Mouse (Mus musculus) CH12.LX (cell line): ENCODE results near the gene Lrrn2. TPM values are rescaled to one million over a fixed set of nuclear protein-coding genes. Genes with fewer than 3 reads are reported as not detected.

Source experiments
- DNase-seq: peaks from one replicate; pipeline ENCODE4 v3.0.0-alpha.2; 2013; ENCODE audit errors: extremely low read depth
- H3K27ac ChIP-seq: 2 replicates; pipeline ENCODE4 v1.5.1; 2012; ENCODE audit warnings: low read depth, mild to moderate bottlenecking, control low read depth, moderate library complexity; ENCODE audit not compliant: insufficient read depth
- H3K27me3 ChIP-seq: replicated peaks from 2 replicates; pipeline ENCODE3; 2012; ENCODE audit warnings: inconsistent platforms
- H3K36me3 ChIP-seq, 2 experiments: replicated peaks in 1 of 2; 2 replicates each; pipeline versions ENCODE3 to v1.6.1; 2012; ENCODE audit warnings: inconsistent platforms in 1 of 2, low read length in 1 of 2, mild to moderate bottlenecking in 1 of 2, mixed read lengths in 1 of 2, moderate library complexity in 1 of 2; ENCODE audit not compliant: control insufficient read depth in 1 of 2, insufficient read depth in 1 of 2
- H3K4me1 ChIP-seq, 2 experiments: 2 replicates each; pipeline ENCODE4 v1.6.1; 2012; ENCODE audit warnings: inconsistent platforms in 1 of 2, moderate library complexity in 1 of 2; ENCODE audit not compliant: insufficient read depth in 2 of 2, control insufficient read depth in 1 of 2
- H3K4me2 ChIP-seq: 2 replicates; pipeline ENCODE4 v1.6.1; 2012; ENCODE audit warnings: low read depth, mild to moderate bottlenecking, control low read depth; ENCODE audit not compliant: poor library complexity, insufficient read depth, severe bottlenecking
- H3K4me3 ChIP-seq, 3 experiments: fragments of 150-350 bp in 1 of 3; sonication (generic) in 1 of 3; replicated peaks in 1 of 3; 2 replicates each; pipeline versions ENCODE3 to v1.5.1; 2011 to 2012; ENCODE audit warnings: low read depth in 2 of 3, low read length in 2 of 3, mild to moderate bottlenecking in 2 of 3, moderate library complexity in 2 of 3, control low read depth in 1 of 3, improper control_type of control experiment in 1 of 3, inconsistent platforms in 1 of 3, mixed read lengths in 1 of 3; ENCODE audit not compliant: poor library complexity in 1 of 3
- H3K79me2 ChIP-seq: replicated peaks from 2 replicates; pipeline ENCODE4 v1.6.1; 2012; ENCODE audit warnings: mild to moderate bottlenecking, moderate library complexity; ENCODE audit not compliant: control insufficient read depth, poor library complexity, insufficient read depth, severe bottlenecking; ENCODE audit errors: extremely low read depth
- H3K9ac ChIP-seq: 2 replicates; pipeline ENCODE4 v1.6.1; 2012; ENCODE audit warnings: low read depth, mild to moderate bottlenecking, control low read depth, moderate library complexity; ENCODE audit not compliant: insufficient read depth
- H3K9me3 ChIP-seq: replicated peaks from 2 replicates; pipeline ENCODE3; 2012; ENCODE audit warnings: low read length, inconsistent platforms, mixed read lengths
- CHD1 ChIP-seq: IDR thresholded peaks from 2 replicates; pipeline ENCODE4 v1.6.1; 2012; ENCODE audit warnings: low read depth, low read length, improper control_type of control experiment, inconsistent platforms
- CTCF ChIP-seq, 2 experiments: IDR thresholded peaks in 1 of 2; conservative IDR thresholded peaks in 1 of 2; 2 replicates each; pipeline ENCODE4 v1.5.1; 2011 to 2012; ENCODE audit warnings: low read depth in 2 of 2, low read length in 2 of 2, improper control_type of control experiment in 1 of 2, inconsistent platforms in 1 of 2, mild to moderate bottlenecking in 1 of 2, moderate library complexity in 1 of 2
- E2F4 ChIP-seq: IDR thresholded peaks from 2 replicates; pipeline ENCODE4 v1.6.1; 2011; ENCODE audit warnings: low read depth, low read length, improper control_type of control experiment; ENCODE audit not compliant: insufficient replicate concordance
- EP300 ChIP-seq: IDR thresholded peaks from 2 replicates; pipeline ENCODE4 v1.6.1; 2011; ENCODE audit warnings: low read length, improper control_type of control experiment
- HCFC1 ChIP-seq: IDR thresholded peaks from 2 replicates; pipeline ENCODE4 v1.6.1; 2012; ENCODE audit warnings: low read depth, mild to moderate bottlenecking, inconsistent platforms, low read length, improper control_type of control experiment
- IRF4 ChIP-seq: IDR thresholded peaks from 2 replicates; pipeline ENCODE4 v1.6.1; 2014; ENCODE audit warnings: low read depth, mild to moderate bottlenecking, inconsistent platforms, low read length, improper control_type of control experiment
- MAFK ChIP-seq: IDR thresholded peaks from 2 replicates; pipeline ENCODE4 v1.6.1; 2011; ENCODE audit warnings: low read length, improper control_type of control experiment; ENCODE audit not compliant: insufficient replicate concordance
- MAX ChIP-seq: IDR thresholded peaks from 2 replicates; pipeline ENCODE4 v1.6.1; 2011; ENCODE audit warnings: low read length, improper control_type of control experiment
- MAZ ChIP-seq: IDR thresholded peaks from 2 replicates; pipeline ENCODE4 v1.6.1; 2012; ENCODE audit warnings: low read depth, mild to moderate bottlenecking, inconsistent platforms, low read length, improper control_type of control experiment, moderate library complexity
- MEF2A ChIP-seq: IDR thresholded peaks from 2 replicates; pipeline ENCODE4 v1.6.1; 2014; ENCODE audit warnings: low read depth, mild to moderate bottlenecking, inconsistent platforms, low read length, improper control_type of control experiment, borderline replicate concordance
- MYC ChIP-seq: IDR thresholded peaks from 2 replicates; pipeline ENCODE4 v1.6.1; 2011; ENCODE audit warnings: low read depth, mild to moderate bottlenecking, improper control_type of control experiment, low read length
- NRF1 ChIP-seq: IDR thresholded peaks from 2 replicates; pipeline ENCODE4 v1.6.1; 2014; ENCODE audit warnings: low read depth, mild to moderate bottlenecking, inconsistent platforms, low read length, improper control_type of control experiment, moderate library complexity
- PAX5 ChIP-seq: IDR thresholded peaks from 2 replicates; pipeline ENCODE4 v1.6.1; 2012; ENCODE audit warnings: low read length, inconsistent platforms, mixed read lengths
- POLR2A ChIP-seq: IDR thresholded peaks from 2 replicates; pipeline ENCODE4 v1.6.1; 2011; ENCODE audit warnings: low read depth, mild to moderate bottlenecking, improper control_type of control experiment, low read length
- RAD21 ChIP-seq: IDR thresholded peaks from 2 replicates; pipeline ENCODE4 v1.6.1; 2011; ENCODE audit warnings: low read depth, mild to moderate bottlenecking, low read length, improper control_type of control experiment, moderate library complexity
- RCOR1 ChIP-seq: conservative IDR thresholded peaks from 2 replicates; pipeline ENCODE4 v1.6.1; 2012; ENCODE audit warnings: low read depth, mild to moderate bottlenecking, inconsistent platforms, low read length, improper control_type of control experiment
- SIN3A ChIP-seq: IDR thresholded peaks from 2 replicates; pipeline ENCODE4 v1.6.1; 2012; ENCODE audit warnings: low read length, improper control_type of control experiment, inconsistent platforms
- SMC3 ChIP-seq: IDR thresholded peaks from 2 replicates; pipeline ENCODE4 v1.6.1; 2011; ENCODE audit warnings: low read depth, low read length, improper control_type of control experiment
- TCF12 ChIP-seq: IDR thresholded peaks from 2 replicates; pipeline ENCODE4 v1.6.1; 2014; ENCODE audit warnings: low read depth, mild to moderate bottlenecking, inconsistent platforms, low read length, improper control_type of control experiment
- ZC3H11A ChIP-seq: IDR thresholded peaks from 2 replicates; pipeline ENCODE4 v1.6.1; 2012; ENCODE audit warnings: low read depth, mild to moderate bottlenecking, inconsistent platforms, low read length, improper control_type of control experiment
- ZMIZ1 ChIP-seq: IDR thresholded peaks from 2 replicates; pipeline ENCODE4 v1.6.1; 2012; ENCODE audit warnings: low read depth, mild to moderate bottlenecking, inconsistent platforms, low read length, improper control_type of control experiment
- dilution Hi-C: fragments of 300-500 bp; cut with MboI; formaldehyde crosslinking; loops from 2 replicates; pipeline ENCODE4 v1.14.3; 2020; ENCODE audit warnings: low sequenced_read_pairs; ENCODE audit not compliant: extremely low pct_unique_long_range_greater_than_20kb, extremely low pct_ligation_motif_present
- in situ Hi-C: fragments of 300-500 bp; cut with MboI; formaldehyde crosslinking; loops from 3 replicates; pipeline ENCODE4 v1.14.3; 2019; ENCODE audit warnings: low sequenced_read_pairs, low pct_ligation_motif_present, low pct_unique_long_range_greater_than_20kb, mixed read lengths
- polyA plus RNA-seq: library from polyadenylated mRNA; unstranded; fragments of >175 nt; gene quantifications from 2 replicates; pipeline ENCODE4 v1.2.1, GENCODE M21; 2012; ENCODE audit warnings: low read depth; ENCODE audit not compliant: insufficient read length
- total RNA-seq, 2 experiments: library from RNA; depleted of rRNA; stranded (reverse); fragments of 300-350 nt in 1 of 2; fragments of >200 nt in 1 of 2; gene quantifications; 2 replicates each; pipeline ENCODE4 v1.2.3; 2012 to 2014

The Lrrn2 gene
- total and polyA plus RNA-seq, 3 experiments, result not detected

DNA sequence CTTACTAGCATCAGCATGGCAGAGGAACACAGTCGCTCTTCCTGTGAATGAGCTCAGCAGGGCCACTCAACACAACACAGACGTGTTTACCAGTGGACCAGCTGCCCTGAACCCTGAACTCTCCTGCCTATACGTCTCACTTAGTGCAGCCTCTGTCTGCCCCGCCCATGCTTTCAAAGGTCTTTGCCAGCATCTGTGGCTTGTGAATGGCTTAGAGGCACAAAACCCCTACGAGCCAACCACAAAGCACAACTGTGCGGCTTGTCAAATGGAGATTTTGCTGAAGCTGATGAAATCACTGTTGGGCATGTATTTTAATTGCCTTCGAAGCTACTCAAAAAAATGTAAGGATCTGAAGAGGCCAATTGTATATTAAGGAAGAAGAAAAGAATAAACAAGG lies 67.7 kb downstream of the Lrrn2 start:
- in situ Hi-C loops (no loop called here), dilution Hi-C loops (no loop called here)
- no peak for DNase-seq
- Histone ChIP-seq H3K4me3 (no peak overlapping the region), H3K4me2 (no peak overlapping the region), H3K9me3 (no peaks in the 10 kb centered on the region), H3K9ac (no peak overlapping the region), H3K27ac (no peak overlapping the region), H3K27me3 (peaks cover 93% of the 10 kb centered on the region), H3K36me3 (no peaks in the 10 kb centered on the region), H3K79me2 (no peaks in the 10 kb centered on the region), H3K4me1 (0 out of 4 replicates have a peak, but pooled peaks cover 0 to 4% of the 10 kb centered on the region in 2 experiments)
- TF ChIP-seq SMC3 (no peak), SIN3A (no peak), E2F4 (no peak), ZC3H11A (no peak), ZMIZ1 (no peak), IRF4 (no peak), TCF12 (no peak), MAX (no peak), HCFC1 (no peak), MAZ (no peak), EP300 (no peak), MAFK (no peak), PAX5 (no peak), CHD1 (no peak), RAD21 (no peak), MEF2A (no peak), POLR2A (no peak)

DNA sequence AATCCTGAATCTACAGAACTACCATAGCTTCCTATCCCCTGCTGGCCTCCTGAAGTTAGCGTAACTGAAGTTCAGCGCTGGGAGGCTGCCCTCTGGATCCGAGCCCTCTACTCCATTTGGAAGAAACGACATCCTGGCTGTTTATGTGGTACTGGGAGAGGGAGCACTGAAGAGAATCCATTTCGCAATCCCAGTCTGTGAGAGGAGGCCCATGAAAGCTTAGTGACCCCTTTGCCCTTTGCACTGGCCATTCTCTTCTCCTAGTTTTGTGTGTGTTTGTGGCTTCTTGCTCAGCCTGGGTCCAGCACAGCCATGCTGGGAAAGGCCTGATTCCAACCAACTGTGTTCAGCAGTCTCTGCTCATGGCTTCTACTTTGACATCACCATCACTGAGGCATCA lies 76.7 kb downstream of the Lrrn2 start:
- H3K27ac ChIP-seq, result no peak overlapping the region
- peaks cover 96% of the 10 kb centered on the region for H3K27me3 ChIP-seq
- H3K9me3 ChIP-seq, result no peaks in the 10 kb centered on the region
- no peak overlapping the region for H3K4me3 ChIP-seq
- H3K79me2 ChIP-seq, result no peaks in the 10 kb centered on the region
- no peaks in the 10 kb centered on the region for H3K36me3 ChIP-seq
- H3K4me1 ChIP-seq, result no peaks in the 10 kb centered on the region
- no peak for DNase-seq
- in situ Hi-C loops (loop anchor here (25.0 kb wide), 1 partner anchor 195 kb away; no protein-coding TSS in a partner anchor), dilution Hi-C loops (no loop called here)
- H3K4me2 ChIP-seq, result no peak overlapping the region
- TF ChIP-seq NRF1 (no peak), CTCF (conservative IDR thresholded peaks at IDR 0.05 in 1 of 2, IDR thresholded peaks at IDR 0.05 in 1 of 2; ENCODE audit: low read depth in 2 of 2, low read length in 2 of 2) (no peak), E2F4 (no peak), MYC (no peak), RCOR1 (no peak)
- no peak overlapping the region for H3K9ac ChIP-seq
